Mouse (Mus musculus) heart, adult 2 months (tissue): ENCODE results near the gene Sox10. TPM values are rescaled to one million over a fixed set of nuclear protein-coding genes. Genes with fewer than 3 reads are reported as not detected.

Source experiments
- DNase-seq, 2 experiments: peaks; one replicate each; pipeline ENCODE4 v3.0.0; 2021
- H3K27ac ChIP-seq: fragments of 200-600 bp; 2 replicates; pipeline ENCODE4 v1.8.1; 2022
- H3K27me3 ChIP-seq: fragments of 200-500 bp; 2 replicates; pipeline ENCODE4 v1.6.1; 2012; ENCODE audit warnings: mild to moderate bottlenecking, low read length, inconsistent platforms, mixed read lengths; ENCODE audit not compliant: control insufficient read depth, insufficient read depth
- H3K36me3 ChIP-seq: fragments of 200-500 bp; 2 replicates; pipeline ENCODE4 v1.6.1; 2012; ENCODE audit warnings: low read length, inconsistent platforms; ENCODE audit not compliant: control insufficient read depth, insufficient read depth
- H3K4me1 ChIP-seq: fragments of 200-500 bp; 2 replicates; pipeline ENCODE4 v1.6.1; 2011; ENCODE audit warnings: low read length; ENCODE audit not compliant: control insufficient read depth, insufficient read depth
- H3K4me3 ChIP-seq: fragments of 200-600 bp; 2 replicates; pipeline ENCODE4 v1.8.1; 2022
- H3K79me2 ChIP-seq: fragments of 200-500 bp; replicated peaks from 2 replicates; pipeline ENCODE4 v1.6.1; 2012; ENCODE audit warnings: mild to moderate bottlenecking, inconsistent platforms, low read length, moderate library complexity, mixed read lengths; ENCODE audit not compliant: control insufficient read depth, insufficient read depth
- H3K9ac ChIP-seq: fragments of 200-500 bp; 2 replicates; pipeline ENCODE4 v1.6.1; 2012; ENCODE audit warnings: low read depth, mild to moderate bottlenecking, control low read depth, inconsistent platforms, low read length, mixed read lengths
- CTCF ChIP-seq: fragments of 200-600 bp; IDR thresholded peaks from 2 replicates; pipeline ENCODE4 v1.8.1; 2022; ENCODE audit warnings: antibody characterized with exemption, mild to moderate bottlenecking, moderate library complexity
- EP300 ChIP-seq: fragments of 200-500 bp; IDR thresholded peaks from 2 replicates; pipeline ENCODE4 v1.6.1; 2011; ENCODE audit warnings: low read depth, low read length, control low read depth; ENCODE audit not compliant: insufficient read depth
- POLR2A ChIP-seq: fragments of 200-500 bp; IDR thresholded peaks from 2 replicates; pipeline ENCODE4 v1.6.1; 2011; ENCODE audit warnings: mild to moderate bottlenecking, low read depth, low read length, control low read depth; ENCODE audit not compliant: insufficient read depth
- WGBS: fragments of 180-500 bp; shearing (Covaris S2); methylation state at CpG from one replicate; pipeline ENCODE4 v1.1.7; 2018; 5-methylcytosine and 5-hydroxymethylcytosine counted together
- intact Hi-C: fragments of 180-260 bp; cut with DNase I; formaldehyde crosslinking; loops from one replicate; pipeline ENCODE4 v1.15.1; 2025
- polyA plus RNA-seq: library from polyadenylated mRNA; depleted of rRNA; stranded (reverse); fragments of >200 nt; gene quantifications from 2 replicates; pipeline ENCODE4 v1.2.3, GENCODE M21; 2012; rRNA removed
- total RNA-seq, 2 experiments: library from RNA; stranded (reverse); gene quantifications; 2 replicates each; pipeline ENCODE4 v1.2.3; 2021

Sox10 gene
- total and polyA plus RNA-seq, 3 experiments = 1.1 to 4.5 (median 1.3) TPM

GRCm38 (mm10) chr15:79107966-79108365 lies 57.1 kb downstream of the Sox10 start:
- Histone ChIP-seq H3K9ac (peak overlapping the region; percentile 100; the same call in 1 of the 2 replicates), H3K4me1 (peaks cover 8% of the 10 kb centered on the region), H3K79me2 (peaks cover 7% of the 10 kb centered on the region), H3K36me3 (no peaks in the 10 kb centered on the region), H3K27ac (peak overlapping the region; percentile 97), H3K27me3 (no peaks in the 10 kb centered on the region), H3K4me3 (peak overlapping the region; percentile 94; the same call in 1 of the 2 replicates)
- 43% methylated on average over 7 of the region's 7 CpGs for WGBS
- intact Hi-C loops = loop anchor here (1.0 kb wide), 1 partner anchor 33 kb away; the partner anchor contains the start of gene Eif3l
- TF ChIP-seq CTCF = no peak
- no peak for TF ChIP-seq EP300
- no peak for TF ChIP-seq POLR2A
- DNase-seq = no peak

- Histone ChIP-seq H3K4me3 (no peak overlapping the region), H3K27ac (no peak overlapping the region), H3K36me3 (no peaks in the 10 kb centered on the region), H3K79me2 (peaks cover 5% of the 10 kb centered on the region; the same call in 1 of the 2 replicates), H3K9ac (no peak overlapping the region), H3K4me1 (peaks cover 4% of the 10 kb centered on the region), H3K27me3 (no peaks in the 10 kb centered on the region)
- no peak for DNase-seq
- intact Hi-C loops = no loop called here
- TF ChIP-seq CTCF (no peak), EP300 (no peak), POLR2A (no peak)
- WGBS = 73% methylated on average over 2 of the region's 2 CpGs
Measured at GRCm38 (mm10) chr15:79105804-79106203, 59.2 kb downstream of the Sox10 start.

Other genes with a start within 250 kb of the Sox10 start
- gene Lgals1, start 238.5 kb downstream of the Sox10 start, total RNA-seq = 100 to 1,000 TPM; 174 to 176 TPM
- gene Lgals1, start 238.5 kb downstream of the Sox10 start, polyA plus RNA-seq = 425 and 497 TPM in 2 replicates
- gene Nol12, start 230.3 kb downstream of the Sox10 start, total RNA-seq = 10 to 100 TPM; 13.8 to 17.4 TPM
- 9.9 and 13.1 TPM in 2 replicates for gene Nol12, start 230.3 kb downstream of the Sox10 start, polyA plus RNA-seq
- gene Triobp, start 217.5 kb downstream of the Sox10 start, total RNA-seq = 10 to 100 TPM; 24.4 to 30.9 TPM
- gene Triobp, start 217.5 kb downstream of the Sox10 start, polyA plus RNA-seq = 22.0 and 26.7 TPM in 2 replicates
- gene H1f0, start 136.8 kb downstream of the Sox10 start, total RNA-seq = 10 to 100 TPM; 73.3 to 82.4 TPM
- gene H1f0, start 136.8 kb downstream of the Sox10 start, polyA plus RNA-seq = 54.2 and 66.4 TPM in 2 replicates
- not detected for gene Galr3, start 123.4 kb downstream of the Sox10 start, total RNA-seq
- gene Galr3, start 123.4 kb downstream of the Sox10 start, polyA plus RNA-seq = not detected in 2 replicates
- gene Ankrd54, start 102.3 kb downstream of the Sox10 start, total RNA-seq = 1 to 10 TPM; 5.5 to 8.5 TPM
- 12.2 and 14.2 TPM in 2 replicates for gene Ankrd54, start 102.3 kb downstream of the Sox10 start, polyA plus RNA-seq
- gene Eif3l, start 90.1 kb downstream of the Sox10 start, total RNA-seq = 10 to 100 TPM; 63.9 to 69.2 TPM
- gene Eif3l, start 90.1 kb downstream of the Sox10 start, polyA plus RNA-seq = 90.3 and 116 TPM in 2 replicates
- gene Micall1, start 56.3 kb downstream of the Sox10 start, total RNA-seq = 10 to 100 TPM; 43.0 to 45.7 TPM
- gene Micall1, start 56.3 kb downstream of the Sox10 start, polyA plus RNA-seq = 39.3 and 58.7 TPM in 2 replicates
- 100 to 1,000 TPM; 126 to 145 TPM for gene Polr2f, start 24.2 kb downstream of the Sox10 start, total RNA-seq
- gene Polr2f, start 24.2 kb downstream of the Sox10 start, polyA plus RNA-seq = 48.6 and 50.9 TPM in 2 replicates
- gene 1700088E04Rik, start 24.0 kb downstream of the Sox10 start, total RNA-seq = 1 to 10 TPM; 1.8 to 2.6 TPM
- gene 1700088E04Rik, start 24.0 kb downstream of the Sox10 start, polyA plus RNA-seq = 2.8 and 3.8 TPM in 2 replicates
- gene Pick1, start 63.9 kb upstream of the Sox10 start, total RNA-seq = 10 to 100 TPM; 21.3 to 24.0 TPM
- 27.7 and 35.5 TPM in 2 replicates for gene Pick1, start 63.9 kb upstream of the Sox10 start, polyA plus RNA-seq
- 1 to 10 TPM in 1 of 2 experiments, under 1 TPM in 1; 0.61 to 1.4 TPM for gene Gm49486, start 64.2 kb upstream of the Sox10 start, total RNA-seq
- 0.39 and 0.59 TPM in 2 replicates for gene Gm49486, start 64.2 kb upstream of the Sox10 start, polyA plus RNA-seq
- under 1 TPM; 0.16 to 0.39 TPM for gene Slc16a8, start 89.5 kb upstream of the Sox10 start, total RNA-seq
- 0.12 and 0.57 TPM in 2 replicates for gene Slc16a8, start 89.5 kb upstream of the Sox10 start, polyA plus RNA-seq
- gene Baiap2l2, start 120.3 kb upstream of the Sox10 start, total RNA-seq = under 1 TPM; 0.78 to 0.84 TPM
- gene Baiap2l2, start 120.3 kb upstream of the Sox10 start, polyA plus RNA-seq = 0.70 and 2.9 TPM in 2 replicates
- 10 to 100 TPM; 10.7 to 11.0 TPM for gene Pla2g6, start 163.2 kb upstream of the Sox10 start, total RNA-seq
- 11.7 and 14.0 TPM in 2 replicates for gene Pla2g6, start 163.2 kb upstream of the Sox10 start, polyA plus RNA-seq
- 10 to 100 TPM in 1 of 2 experiments, 1 to 10 TPM in 1; 9.3 to 13.7 TPM for gene Maff, start 181.4 kb upstream of the Sox10 start, total RNA-seq
- gene Maff, start 181.4 kb upstream of the Sox10 start, polyA plus RNA-seq = 3.4 and 4.3 TPM in 2 replicates
- gene Tmem184b, start 238.3 kb upstream of the Sox10 start, total RNA-seq = 10 to 100 TPM; 38.7 to 42.9 TPM
- gene Tmem184b, start 238.3 kb upstream of the Sox10 start, polyA plus RNA-seq = 83.1 and 84.2 TPM in 2 replicates